Mouse (Mus musculus) heart, adult 8-10 months (tissue): ENCODE data around the gene Rpia. TPM values are rescaled to one million over a fixed set of nuclear protein-coding genes. Genes with fewer than 3 reads are reported as not detected.

Experiments used
- DNase-seq: peaks from one replicate; pipeline ENCODE4 v3.0.0; 2022; ENCODE audit warnings: low spot score
- total RNA-seq, 4 experiments: library from RNA; stranded (reverse); gene quantifications; 2 replicates each; pipeline ENCODE4 v1.2.4; 2022

Gene Rpia
- total RNA-seq, 4 experiments from 2014 or later = 11.6 to 15.0 (median 13.4) TPM

DNA sequence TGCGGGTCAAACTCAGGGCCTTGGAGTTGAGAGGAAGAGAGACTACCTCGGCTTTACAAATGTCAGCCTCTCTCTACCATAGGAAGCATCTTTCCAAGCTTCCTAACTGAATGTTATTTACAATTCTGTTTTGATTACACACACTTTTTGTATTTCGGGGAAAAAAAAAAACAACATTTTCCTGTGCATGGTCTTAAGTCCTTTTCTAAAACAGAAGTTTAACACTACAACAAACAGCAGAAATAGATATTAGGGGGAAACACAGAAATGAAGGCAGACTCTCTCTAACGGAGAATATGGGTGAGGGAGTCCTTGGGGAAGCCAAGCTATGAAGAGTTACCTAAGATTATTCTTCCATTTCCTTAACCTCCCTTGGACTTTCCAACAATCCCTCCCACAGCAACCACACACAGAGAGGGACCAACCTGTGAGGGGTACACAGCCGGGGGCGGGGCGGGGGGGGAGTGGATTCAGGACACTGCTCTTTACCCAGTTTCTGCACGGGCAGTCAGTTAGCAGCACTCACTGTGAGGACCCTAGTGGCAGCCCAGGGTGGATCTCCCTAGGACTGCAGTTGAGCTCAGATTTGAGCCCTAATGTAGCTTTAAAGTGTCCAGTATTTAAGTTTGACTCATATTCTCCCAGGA, 40.7 kb downstream of the Rpia start:
- DNase-seq = no peak

DNA sequence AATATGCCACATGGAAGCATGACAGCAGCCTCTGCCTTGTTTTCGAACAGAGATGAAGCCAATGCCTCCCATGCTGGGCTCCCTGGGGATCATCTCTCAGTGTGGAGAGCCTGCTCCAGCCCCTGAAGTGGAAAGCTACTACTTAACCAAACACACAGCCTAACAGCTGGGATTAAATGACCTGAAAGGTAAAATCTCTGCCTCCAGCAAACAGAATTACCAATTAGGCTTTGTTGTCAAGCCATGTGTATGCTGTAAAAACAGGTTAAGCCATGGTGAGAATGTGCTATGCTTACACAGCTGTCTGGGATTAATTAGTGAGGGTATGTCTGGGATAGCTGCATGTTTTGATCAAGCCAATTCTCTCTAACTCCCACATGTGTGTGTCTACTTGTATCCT, 42.3 kb downstream of the Rpia start:
- no peak for DNase-seq

DNA sequence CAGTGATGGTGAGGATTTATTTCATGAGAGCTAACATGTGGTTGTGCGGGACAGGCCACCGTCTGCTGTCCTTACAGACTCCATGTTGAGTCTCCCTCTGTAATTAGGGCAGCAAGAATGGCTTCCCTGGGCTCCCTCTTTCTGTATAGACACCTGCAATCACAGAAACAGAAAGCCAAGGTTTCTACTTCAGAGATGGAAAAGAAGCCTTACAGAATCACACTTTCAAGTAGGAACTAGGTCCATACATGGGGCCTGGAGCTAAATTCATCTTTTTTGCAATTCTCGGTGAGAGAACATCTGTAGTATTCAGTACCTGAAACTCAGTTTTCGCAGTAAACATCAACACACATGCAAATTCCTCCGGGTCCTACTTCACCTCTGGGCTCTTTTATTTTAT, 44.3 kb downstream of the Rpia start:
- no peak for DNase-seq

DNA sequence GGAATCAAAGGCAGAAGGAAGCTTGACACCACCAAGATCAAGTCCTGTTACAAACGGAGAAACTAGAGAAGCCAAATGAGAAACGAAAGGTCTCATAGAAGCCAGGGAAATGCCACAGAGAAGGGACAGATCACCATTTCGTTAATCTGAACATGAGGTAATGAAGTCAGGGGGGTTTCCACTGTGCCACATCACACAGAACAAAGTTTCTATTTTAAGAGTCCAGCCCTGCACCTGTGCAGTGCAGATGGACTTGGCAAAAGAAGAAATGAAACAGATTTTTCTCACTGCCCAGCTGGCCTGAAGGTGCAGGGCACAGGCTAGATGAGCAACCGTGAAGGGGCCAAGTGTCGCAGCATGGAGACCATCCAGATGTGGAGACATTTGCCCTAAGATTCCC, 48.1 kb downstream of the Rpia start:
- DNase-seq = no peak

DNA sequence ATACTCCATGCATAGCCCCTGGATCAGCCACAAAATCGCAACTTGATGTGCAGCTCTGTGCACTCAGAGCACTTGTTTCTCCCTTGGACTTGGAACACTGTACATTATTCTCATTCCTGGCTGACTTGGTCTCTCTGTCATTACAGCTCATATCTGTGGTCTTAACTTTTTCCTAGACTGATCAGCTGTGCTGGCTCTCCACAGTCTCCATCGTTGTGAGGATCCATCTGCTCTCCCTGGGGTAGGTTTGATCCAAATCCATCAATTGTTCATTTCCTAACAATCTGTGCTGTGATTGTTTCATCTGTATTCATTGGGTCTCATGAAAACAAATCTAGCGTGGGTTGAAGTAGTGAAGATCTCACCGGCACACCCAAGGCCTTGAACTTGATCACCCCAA, 49.2 kb downstream of the Rpia start:
- no peak for DNase-seq

DNA sequence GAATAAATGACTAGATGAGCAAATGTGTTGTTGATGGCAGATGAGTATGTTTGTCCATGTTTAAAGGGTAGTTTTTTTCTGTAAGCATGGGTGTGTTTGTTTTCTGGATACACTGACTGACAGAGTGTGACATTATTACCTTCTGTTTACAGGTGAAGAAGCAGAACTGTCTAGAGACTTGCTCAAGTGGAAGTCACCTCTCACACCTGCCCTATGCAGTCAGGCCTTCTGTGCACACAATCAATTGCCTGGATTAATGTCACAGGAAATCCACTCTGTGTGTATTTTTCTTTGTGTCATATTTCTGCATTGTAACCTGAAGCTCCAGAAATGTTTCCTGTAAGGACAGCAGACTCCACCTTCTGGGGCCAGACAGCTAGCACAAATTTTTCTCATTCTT, 51.5 kb downstream of the Rpia start:
- DNase-seq = no peak

DNA sequence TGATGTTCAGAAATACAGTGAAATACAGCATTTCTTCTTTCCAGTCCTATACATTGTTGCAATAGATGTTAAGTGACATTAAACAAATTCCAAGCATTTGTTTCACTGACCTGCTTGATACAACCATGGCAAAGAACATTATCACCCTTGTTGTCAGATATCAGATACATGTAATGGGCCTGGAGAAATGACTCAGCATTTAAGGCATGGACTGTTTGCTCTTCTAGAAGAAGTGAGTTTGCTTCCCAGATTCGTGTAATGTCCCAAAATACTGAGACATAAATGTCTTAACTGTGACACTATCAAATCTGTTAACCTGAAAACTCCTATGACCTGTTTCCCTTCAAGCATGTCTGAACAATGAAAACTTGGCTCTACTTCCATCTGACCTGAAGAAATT, 52.6 kb downstream of the Rpia start:
- DNase-seq = no peak

DNA sequence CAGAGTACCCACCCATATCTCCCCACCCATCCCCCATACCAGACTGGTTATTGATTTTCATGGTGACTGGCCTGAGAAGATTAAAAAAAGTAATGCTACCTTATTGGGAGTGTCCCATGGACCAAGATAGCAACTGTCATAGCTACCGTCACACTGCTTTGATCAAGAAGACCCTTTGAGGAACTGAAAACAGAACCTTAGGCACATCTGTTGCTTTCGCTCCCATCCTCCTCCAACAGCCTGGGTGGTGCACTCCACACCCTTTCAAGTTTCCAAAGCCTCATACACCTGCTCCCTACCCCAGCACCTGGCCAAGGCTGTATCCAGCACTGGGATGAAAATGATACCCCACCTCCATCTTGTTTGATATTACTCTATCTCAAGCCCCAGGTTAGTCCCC, 56.5 kb downstream of the Rpia start:
- no peak for DNase-seq

DNA sequence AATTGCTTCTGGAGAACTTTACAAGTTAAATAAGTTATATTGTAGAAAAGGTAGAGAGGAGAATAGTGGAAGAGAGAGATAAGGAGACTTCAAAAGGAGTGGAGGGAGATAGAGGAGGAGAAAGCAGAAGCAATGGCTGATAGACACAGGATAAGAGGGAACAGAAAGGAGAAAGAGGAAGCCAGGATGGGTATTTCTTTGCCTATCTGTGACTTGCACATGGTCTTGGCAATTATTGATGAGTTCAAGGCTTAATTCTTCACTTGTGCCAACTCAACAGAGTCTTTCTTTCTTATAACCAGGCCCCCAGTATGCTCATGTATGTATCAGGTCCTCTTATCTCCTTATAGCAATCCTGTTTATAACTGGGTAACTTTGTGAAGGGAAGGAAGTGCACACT, 61.2 kb downstream of the Rpia start:
- no peak for DNase-seq

DNA sequence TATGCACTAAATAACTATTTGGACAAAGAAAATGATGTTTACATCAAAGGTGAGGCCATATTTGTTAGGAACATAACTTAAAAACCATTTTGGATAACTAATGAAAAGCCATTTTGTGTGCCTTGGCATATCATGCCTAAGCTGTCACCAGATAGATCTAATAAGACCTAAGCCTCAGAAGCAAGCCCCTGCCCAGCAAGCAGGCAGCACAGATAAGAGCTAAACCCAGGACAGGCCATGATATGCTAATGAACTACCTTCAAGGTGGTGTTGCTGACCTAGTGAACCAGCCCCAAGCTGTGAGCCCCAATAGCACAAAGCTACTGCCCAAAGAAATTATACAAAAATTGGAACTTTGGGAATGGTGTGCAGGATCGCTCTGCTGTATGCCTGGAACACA, 62.9 kb downstream of the Rpia start:
- DNase-seq = no peak

DNA sequence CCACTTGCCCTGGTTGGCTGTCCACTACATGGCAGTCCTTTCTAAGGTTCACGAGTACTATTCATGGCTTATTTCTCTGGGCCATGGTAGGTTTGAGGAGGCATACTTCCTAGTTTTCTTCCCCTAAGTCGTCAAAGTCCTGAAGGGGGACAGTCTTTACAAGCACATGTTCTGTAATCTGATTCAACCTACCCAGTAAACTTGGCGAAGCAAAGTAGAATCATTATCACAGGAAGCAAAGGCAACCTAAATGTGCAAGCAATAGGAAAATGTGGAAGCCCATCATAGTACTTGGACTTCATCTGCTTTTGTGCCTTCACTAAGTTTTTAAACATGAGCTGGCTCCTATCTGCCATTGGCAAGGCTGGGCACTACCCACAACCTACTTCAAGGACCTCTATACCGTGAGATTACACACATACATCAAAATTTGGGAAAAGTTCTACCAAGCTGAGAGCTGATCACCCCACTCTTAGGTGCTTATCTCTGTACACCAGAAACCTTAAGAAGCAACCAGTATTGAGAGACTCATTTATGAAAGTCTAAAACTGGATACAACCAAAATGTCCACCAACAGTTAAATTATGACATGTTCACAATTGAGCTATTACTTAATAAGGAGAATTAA, 64.8 kb downstream of the Rpia start:
- no peak for DNase-seq

DNA sequence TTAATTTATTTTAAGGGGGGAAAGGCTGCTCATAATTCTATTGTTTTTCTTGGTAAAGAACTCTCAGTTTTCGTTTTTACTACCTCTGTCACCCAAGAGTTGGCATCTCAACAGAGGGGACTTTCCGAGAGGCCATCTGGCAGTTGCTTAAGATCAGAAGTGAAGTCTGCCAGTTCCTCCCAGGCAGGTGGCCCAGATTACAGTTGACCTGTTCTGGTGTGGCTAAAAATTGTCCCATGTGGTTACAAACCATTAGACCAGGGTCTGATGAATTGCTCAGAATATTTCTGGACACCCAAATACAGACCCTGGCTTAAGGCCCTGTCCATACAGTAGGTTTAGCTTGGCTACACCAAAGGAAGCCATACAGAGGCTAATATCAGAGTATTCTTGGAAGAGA, 66.4 kb downstream of the Rpia start:
- DNase-seq = no peak

DNA sequence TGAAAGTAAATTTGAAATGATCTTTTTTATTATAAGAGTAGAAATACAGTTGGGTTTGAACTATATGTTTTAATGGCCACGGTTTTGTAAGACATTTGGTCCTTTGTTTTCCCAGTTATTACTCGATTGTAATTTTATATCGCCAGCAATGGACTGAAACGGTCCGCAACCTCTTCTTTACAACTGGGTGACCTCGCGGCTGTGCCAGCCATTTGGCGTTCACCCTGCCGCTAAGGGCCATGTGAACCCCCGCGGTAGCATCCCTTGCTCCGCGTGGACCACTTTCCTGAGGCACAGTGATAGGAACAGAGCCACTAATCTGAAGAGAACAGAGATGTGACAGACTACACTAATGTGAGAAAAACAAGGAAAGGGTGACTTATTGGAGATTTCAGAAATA, 67.3 kb downstream of the Rpia start:
- no peak for DNase-seq

DNA sequence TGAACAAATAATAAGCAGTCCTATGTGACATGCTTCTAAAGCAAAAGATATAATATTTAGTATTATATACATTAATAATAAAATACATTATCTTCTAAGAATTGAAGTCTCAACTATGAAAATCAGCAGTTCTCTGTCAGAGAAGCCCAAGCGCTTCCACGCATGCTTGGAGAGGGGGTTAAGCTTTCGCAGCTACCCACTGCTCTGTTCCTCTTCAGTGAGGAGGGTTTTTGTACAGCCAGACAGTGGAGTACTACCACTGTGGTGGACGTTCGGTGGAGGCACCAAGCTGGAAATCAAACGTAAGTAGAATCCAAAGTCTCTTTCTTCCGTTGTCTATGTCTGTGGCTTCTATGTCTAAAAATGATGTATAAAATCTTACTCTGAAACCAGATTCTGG, 69.7 kb downstream of the Rpia start:
- no peak for DNase-seq

DNA sequence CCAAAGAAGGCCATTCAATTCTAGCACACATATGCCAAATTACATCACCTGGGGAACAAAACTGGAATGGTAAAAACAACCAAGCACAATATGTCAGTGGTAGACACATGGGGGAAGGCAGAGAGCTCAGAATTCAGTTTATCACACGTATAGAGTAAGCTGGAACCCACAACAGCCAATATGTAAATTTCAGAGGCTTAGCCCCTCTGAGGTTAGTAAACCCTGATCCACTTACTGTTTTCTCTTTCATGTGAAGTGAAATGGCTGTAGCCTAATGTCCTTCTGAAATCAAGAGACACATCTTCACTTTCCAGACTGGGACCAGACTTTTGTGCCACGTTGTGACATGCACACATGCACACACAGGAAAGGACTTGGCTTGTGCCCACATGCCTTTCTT, 73.3 kb downstream of the Rpia start:
- no peak for DNase-seq

DNA sequence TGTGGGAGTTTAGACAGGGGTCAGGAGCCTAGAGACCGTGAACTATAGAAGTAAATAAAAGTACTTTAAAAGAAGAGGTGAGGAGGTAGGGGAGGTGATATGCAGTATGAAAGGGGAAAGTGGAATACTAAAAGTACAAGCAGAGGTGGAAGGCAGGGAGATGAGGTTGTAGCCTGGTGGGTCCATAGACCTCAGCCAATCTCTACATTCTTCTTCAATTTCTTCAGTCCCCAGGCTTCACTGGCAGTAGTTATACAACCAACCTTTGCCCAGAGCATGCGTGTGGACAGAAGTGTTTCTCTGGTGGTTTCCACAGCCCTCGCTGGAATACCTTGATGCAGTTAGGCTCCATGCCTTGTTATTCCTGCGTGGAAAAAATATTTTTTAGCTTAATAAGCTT, 73.9 kb downstream of the Rpia start:
- DNase-seq = no peak

DNA sequence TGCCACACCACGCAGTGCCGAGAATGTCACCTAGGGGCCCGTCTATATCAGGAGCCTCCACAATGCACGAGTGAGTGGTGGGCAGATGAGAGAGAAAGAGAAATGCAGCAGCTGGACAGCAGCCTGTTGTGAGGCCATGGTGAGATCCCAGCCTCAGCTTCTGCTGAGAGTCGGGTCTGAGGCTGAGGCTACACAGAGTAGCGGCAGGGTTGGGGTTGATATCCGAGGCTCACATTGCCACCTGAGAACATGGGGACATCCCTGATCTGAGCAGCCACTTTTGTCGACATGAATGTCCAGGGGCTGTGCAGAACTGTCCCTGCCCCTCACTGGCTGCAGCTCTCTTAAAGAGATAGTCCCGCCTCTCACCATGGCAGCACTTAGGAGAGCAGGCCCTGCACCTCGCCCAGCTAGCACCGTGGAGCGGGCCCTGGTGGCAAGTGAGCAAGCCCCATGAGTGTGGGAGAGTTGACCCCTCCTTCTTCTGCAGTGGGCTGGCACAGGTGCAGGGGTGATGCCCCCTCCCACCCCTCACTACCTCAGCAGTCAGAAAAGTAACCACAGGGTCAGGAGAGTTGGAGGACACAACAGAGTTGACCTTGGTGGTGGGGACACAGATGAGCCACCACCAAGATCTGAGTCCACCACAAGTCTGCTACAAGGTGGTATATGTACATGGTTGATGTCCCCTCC, 75.2 kb downstream of the Rpia start:
- no peak for DNase-seq

Other genes with a start within 250 kb of the Rpia start
- 1 to 10 TPM; 6.3 to 8.9 (median 7.6) TPM for gene Eif2ak3, start 52.3 kb upstream of the Rpia start, total RNA-seq
- not detected for gene Tex37, start 126.7 kb upstream of the Rpia start, total RNA-seq
- not detected for gene Foxi3, start 164.3 kb upstream of the Rpia start, total RNA-seq